Mouse (Mus musculus): Measurements from ENCODE around the gene Metrnl. TPM values are rescaled to one million over a fixed set of nuclear protein-coding genes. Genes with fewer than 3 reads are reported as not detected.

Gene Metrnl
- polyA plus RNA-seq, 1 experiment from 2014 or later, result 23.6 TPM

- no peak overlapping the region for H3K4me3 ChIP-seq (ENCODE audit: low read depth, low read length)
- ATAC-seq, result no peak
- peaks cover 11% of the 10 kb centered on the region; the same call in 1 of the 2 replicates for H3K4me1 ChIP-seq (ENCODE audit: insufficient read depth, low read depth, low read length)
- H3K27ac ChIP-seq (ENCODE audit: low read length), result no peak overlapping the region
- no peaks in the 10 kb centered on the region for H3K27me3 ChIP-seq (replicated peaks; ENCODE audit: insufficient read depth, low read length)
- H3K9ac ChIP-seq (replicated peaks; ENCODE audit: low read depth), result no peak overlapping the region
- no peaks in the 10 kb centered on the region for H3K9me3 ChIP-seq (ENCODE audit: low read length)
- TF ChIP-seq EP300 (IDR thresholded peaks at IDR 0.05), result no peak
- TF ChIP-seq CTCF (IDR thresholded peaks at IDR 0.05), result no peak
- WGBS, result 74% methylated on average over 2 of the region's 2 CpGs
- DNase-seq (ENCODE audit: low spot score), result no peak
- H3K36me3 ChIP-seq (ENCODE audit: insufficient read depth, low read length), result no peaks in the 10 kb centered on the region
- H3K4me2 ChIP-seq (replicated peaks; ENCODE audit: low read depth, low read length), result no peak overlapping the region
Measured at GRCm38 (mm10) chr11:121688024-121688423, 13.3 kb upstream of the Metrnl start.

GRCm38 (mm10) chr11:121695304-121696064 is 5.9 kb upstream of the Metrnl start:
- Histone ChIP-seq H3K36me3 (ENCODE audit: insufficient read depth, low read length) (no peaks in the 10 kb centered on the region), H3K4me2 (replicated peaks; ENCODE audit: low read depth, low read length) (no peak overlapping the region), H3K27ac (ENCODE audit: low read length) (no peak overlapping the region), H3K4me1 (ENCODE audit: insufficient read depth, low read depth, low read length) (no peaks in the 10 kb centered on the region), H3K27me3 (replicated peaks; ENCODE audit: insufficient read depth, low read length) (no peaks in the 10 kb centered on the region), H3K9ac (replicated peaks; ENCODE audit: low read depth) (no peak overlapping the region), H3K9me3 (ENCODE audit: low read length) (no peaks in the 10 kb centered on the region), H3K4me3 (ENCODE audit: low read depth, low read length) (no peak overlapping the region)
- TF ChIP-seq CTCF (IDR thresholded peaks at IDR 0.05), result no peak
- no peak for TF ChIP-seq EP300 (IDR thresholded peaks at IDR 0.05)
- DNase-seq (ENCODE audit: low spot score) (no peak), ATAC-seq (no peak)
- WGBS, result 87% methylated on average over 5 of the region's 5 CpGs

GRCm38 (mm10) chr11:121697271-121697670 is 4.1 kb upstream of the Metrnl start:
- Histone ChIP-seq H3K9ac (replicated peaks; ENCODE audit: low read depth) (no peak overlapping the region), H3K27me3 (replicated peaks; ENCODE audit: insufficient read depth, low read length) (no peaks in the 10 kb centered on the region), H3K4me1 (ENCODE audit: insufficient read depth, low read depth, low read length) (peaks cover 4% of the 10 kb centered on the region; the same call in 1 of the 2 replicates), H3K9me3 (ENCODE audit: low read length) (no peaks in the 10 kb centered on the region), H3K4me3 (ENCODE audit: low read depth, low read length) (no peak overlapping the region), H3K36me3 (ENCODE audit: insufficient read depth, low read length) (no peaks in the 10 kb centered on the region), H3K27ac (ENCODE audit: low read length) (no peak overlapping the region), H3K4me2 (replicated peaks; ENCODE audit: low read depth, low read length) (no peak overlapping the region)
- WGBS, result 82% methylated on average over 4 of the region's 4 CpGs
- DNase-seq (ENCODE audit: low spot score) (no peak), ATAC-seq (no peak)
- TF ChIP-seq EP300 (IDR thresholded peaks at IDR 0.05), result no peak
- TF ChIP-seq CTCF (IDR thresholded peaks at IDR 0.05), result no peak

GRCm38 (mm10) chr11:121698381-121698955 is 2.9 kb upstream of the Metrnl start:
- Histone ChIP-seq H3K4me1 (ENCODE audit: insufficient read depth, low read depth, low read length) (peaks cover 10% of the 10 kb centered on the region; the same call in 1 of the 2 replicates), H3K4me2 (replicated peaks; ENCODE audit: low read depth, low read length) (no peak overlapping the region), H3K36me3 (ENCODE audit: insufficient read depth, low read length) (no peaks in the 10 kb centered on the region), H3K9ac (replicated peaks; ENCODE audit: low read depth) (no peak overlapping the region), H3K27me3 (replicated peaks; ENCODE audit: insufficient read depth, low read length) (no peaks in the 10 kb centered on the region), H3K9me3 (ENCODE audit: low read length) (no peaks in the 10 kb centered on the region), H3K4me3 (ENCODE audit: low read depth, low read length) (no peak overlapping the region), H3K27ac (ENCODE audit: low read length) (no peak overlapping the region)
- TF ChIP-seq EP300 (IDR thresholded peaks at IDR 0.05), result no peak
- no peak for TF ChIP-seq CTCF (IDR thresholded peaks at IDR 0.05)
- no peak for ATAC-seq
- no peak for DNase-seq (ENCODE audit: low spot score)
- 73% methylated on average over 5 of the region's 5 CpGs for WGBS

GRCm38 (mm10) chr11:121702111-121702894 is 959 bp downstream of the Metrnl start:
- DNase-seq (ENCODE audit: low spot score) (peak; percentile 96), ATAC-seq (peak; percentile 95)
- no peaks in the 10 kb centered on the region for H3K36me3 ChIP-seq (ENCODE audit: insufficient read depth, low read length)
- 2% methylated on average over 63 of the region's 69 CpGs for WGBS
- peak overlapping the region; percentile 53 for H3K9ac ChIP-seq (replicated peaks; ENCODE audit: low read depth)
- peak overlapping the region; percentile 81 for H3K27ac ChIP-seq (ENCODE audit: low read length)
- H3K27me3 ChIP-seq (replicated peaks; ENCODE audit: insufficient read depth, low read length), result no peaks in the 10 kb centered on the region
- H3K4me2 ChIP-seq (replicated peaks; ENCODE audit: low read depth, low read length), result peak overlapping the region; percentile 99
- no peaks in the 10 kb centered on the region for H3K9me3 ChIP-seq (ENCODE audit: low read length)
- TF ChIP-seq CTCF (IDR thresholded peaks at IDR 0.05) (peak; percentile 8; the same call in 1 of the 2 replicates), EP300 (IDR thresholded peaks at IDR 0.05) (no peak)
- H3K4me3 ChIP-seq (ENCODE audit: low read depth, low read length), result peak overlapping the region; percentile 73
- H3K4me1 ChIP-seq (ENCODE audit: insufficient read depth, low read depth, low read length), result peaks cover 16% of the 10 kb centered on the region
